Mouse (Mus musculus): ENCODE measurements at regions not wholly inside any gene's neighbourhood (a gene's known extent, or its start where the extent isn't known, plus 50 kb on each side); places are given as distances from the start of the nearest gene placed in this dataset.
A peak's percentile ranks its signal among the peaks of the same experiment; 100 is the strongest.

GRCm38 (mm10) chr4:127534411-127534810, 176.4 kb upstream of the Gjb5 start:
- no peak for DNase-seq (ENCODE audit: low read depth, low spot score)
- TF ChIP-seq MAFK (IDR thresholded peaks at IDR 0.05; ENCODE audit: insufficient read depth, low read depth, low read length) (no peak), ZC3H11A (IDR thresholded peaks at IDR 0.05; ENCODE audit: borderline replicate concordance, low read depth, low read length) (no peak), HCFC1 (IDR thresholded peaks at IDR 0.05; ENCODE audit: borderline replicate concordance, insufficient read depth, low read length) (no peak), CHD2 (IDR thresholded peaks at IDR 0.05; ENCODE audit: low read depth, low read length) (no peak), ZNF384 (IDR thresholded peaks at IDR 0.05; ENCODE audit: low read depth, low read length) (no peak)
- in situ Hi-C loops (cut with MboI; ENCODE audit: low sequenced_read_pairs in 2 of 2, unreplicated experiment in 2 of 2) = no loop called here
- Histone ChIP-seq H3K4me3 (ENCODE audit: insufficient read depth in 1 of 2, low read depth in 1 of 2, low read length in 2 of 2, poor library complexity in 1 of 2, severe bottlenecking in 1 of 2) (no peak overlapping the region), H3K9ac (ENCODE audit: insufficient read depth, low read depth, low read length, poor library complexity, severe bottlenecking) (no peak overlapping the region), H3K4me1 (ENCODE audit: control insufficient read depth in 2 of 2, insufficient read depth in 2 of 2, low read length in 2 of 2, poor library complexity in 1 of 2) (no peaks in the 10 kb centered on the region), H3K36me3 (ENCODE audit: control insufficient read depth, insufficient read depth, low read length, poor library complexity, severe bottlenecking) (no peaks in the 10 kb centered on the region), H3K27ac (ENCODE audit: insufficient read depth, low read depth, low read length, poor library complexity, severe bottlenecking) (no peak overlapping the region), H3K9me3 (ENCODE audit: control insufficient read depth, insufficient read depth, low read depth, low read length) (no peaks in the 10 kb centered on the region)

GRCm38 (mm10) chr4:127533726-127534125, 175.7 kb upstream of the Gjb5 start:
- in situ Hi-C loops (cut with MboI; ENCODE audit: low sequenced_read_pairs in 2 of 2, unreplicated experiment in 2 of 2) = no loop called here
- TF ChIP-seq HCFC1 (IDR thresholded peaks at IDR 0.05; ENCODE audit: borderline replicate concordance, insufficient read depth, low read length) = no peak

GRCm38 (mm10) chr4:127530779-127531178, 172.8 kb upstream of the Gjb5 start:
- in situ Hi-C loops (cut with MboI; ENCODE audit: low sequenced_read_pairs in 2 of 2, unreplicated experiment in 2 of 2) = no loop called here
- Histone ChIP-seq H3K9me3 (ENCODE audit: control insufficient read depth, insufficient read depth, low read depth, low read length) (no peaks in the 10 kb centered on the region), H3K36me3 (ENCODE audit: control insufficient read depth, insufficient read depth, low read length, poor library complexity, severe bottlenecking) (no peaks in the 10 kb centered on the region), H3K9ac (ENCODE audit: insufficient read depth, low read depth, low read length, poor library complexity, severe bottlenecking) (no peak overlapping the region), H3K27ac (ENCODE audit: insufficient read depth, low read depth, low read length, poor library complexity, severe bottlenecking) (no peak overlapping the region), H3K4me3 (ENCODE audit: insufficient read depth in 1 of 2, low read depth in 1 of 2, low read length in 2 of 2, poor library complexity in 1 of 2, severe bottlenecking in 1 of 2) (no peak overlapping the region), H3K4me1 (ENCODE audit: control insufficient read depth in 2 of 2, insufficient read depth in 2 of 2, low read length in 2 of 2, poor library complexity in 1 of 2) (no peaks in the 10 kb centered on the region)
- TF ChIP-seq ZNF384 (IDR thresholded peaks at IDR 0.05; ENCODE audit: low read depth, low read length) = no peak
- no peak for TF ChIP-seq HCFC1 (IDR thresholded peaks at IDR 0.05; ENCODE audit: borderline replicate concordance, insufficient read depth, low read length)
- no peak for TF ChIP-seq MAFK (IDR thresholded peaks at IDR 0.05; ENCODE audit: insufficient read depth, low read depth, low read length)
- TF ChIP-seq CHD2 (IDR thresholded peaks at IDR 0.05; ENCODE audit: low read depth, low read length) = no peak
- TF ChIP-seq ZC3H11A (IDR thresholded peaks at IDR 0.05; ENCODE audit: borderline replicate concordance, low read depth, low read length) = no peak
- DNase-seq (ENCODE audit: low read depth, low spot score) = no peak

More at GRCm38 (mm10) chr4:127533726-127534125, 175.7 kb upstream of the Gjb5 start:
- Histone ChIP-seq H3K9ac (ENCODE audit: insufficient read depth, low read depth, low read length, poor library complexity, severe bottlenecking) (no peak overlapping the region), H3K4me1 (ENCODE audit: control insufficient read depth in 2 of 2, insufficient read depth in 2 of 2, low read length in 2 of 2, poor library complexity in 1 of 2) (no peaks in the 10 kb centered on the region), H3K36me3 (ENCODE audit: control insufficient read depth, insufficient read depth, low read length, poor library complexity, severe bottlenecking) (no peaks in the 10 kb centered on the region), H3K27ac (ENCODE audit: insufficient read depth, low read depth, low read length, poor library complexity, severe bottlenecking) (no peak overlapping the region), H3K4me3 (ENCODE audit: insufficient read depth in 1 of 2, low read depth in 1 of 2, low read length in 2 of 2, poor library complexity in 1 of 2, severe bottlenecking in 1 of 2) (no peak overlapping the region), H3K9me3 (ENCODE audit: control insufficient read depth, insufficient read depth, low read depth, low read length) (no peaks in the 10 kb centered on the region)
- DNase-seq (ENCODE audit: low read depth, low spot score) = no peak

GRCm38 (mm10) chr4:127522151-127522550, 164.2 kb upstream of the Gjb5 start:
- Histone ChIP-seq H3K27ac (ENCODE audit: insufficient read depth, low read depth, low read length, poor library complexity, severe bottlenecking) (no peak overlapping the region), H3K9ac (ENCODE audit: insufficient read depth, low read depth, low read length, poor library complexity, severe bottlenecking) (no peak overlapping the region), H3K4me3 (ENCODE audit: insufficient read depth in 1 of 2, low read depth in 1 of 2, low read length in 2 of 2, poor library complexity in 1 of 2, severe bottlenecking in 1 of 2) (no peak overlapping the region), H3K36me3 (ENCODE audit: control insufficient read depth, insufficient read depth, low read length, poor library complexity, severe bottlenecking) (no peaks in the 10 kb centered on the region), H3K9me3 (ENCODE audit: control insufficient read depth, insufficient read depth, low read depth, low read length) (no peaks in the 10 kb centered on the region), H3K4me1 (ENCODE audit: control insufficient read depth in 2 of 2, insufficient read depth in 2 of 2, low read length in 2 of 2, poor library complexity in 1 of 2) (no peaks in the 10 kb centered on the region)
- in situ Hi-C loops (cut with MboI; ENCODE audit: low sequenced_read_pairs in 2 of 2, unreplicated experiment in 2 of 2) = no loop called here
- TF ChIP-seq MAFK (IDR thresholded peaks at IDR 0.05; ENCODE audit: insufficient read depth, low read depth, low read length) = no peak
- TF ChIP-seq ZC3H11A (IDR thresholded peaks at IDR 0.05; ENCODE audit: borderline replicate concordance, low read depth, low read length) = no peak
- TF ChIP-seq HCFC1 (IDR thresholded peaks at IDR 0.05; ENCODE audit: borderline replicate concordance, insufficient read depth, low read length) = no peak
- TF ChIP-seq ZNF384 (IDR thresholded peaks at IDR 0.05; ENCODE audit: low read depth, low read length) = no peak
- TF ChIP-seq CHD2 (IDR thresholded peaks at IDR 0.05; ENCODE audit: low read depth, low read length) = no peak
- no peak for DNase-seq (ENCODE audit: low read depth, low spot score)

- no peaks in the 10 kb centered on the region for H3K9me3 ChIP-seq (ENCODE audit: control insufficient read depth, insufficient read depth, low read depth, low read length)
- H3K9ac ChIP-seq (ENCODE audit: insufficient read depth, low read depth, low read length, poor library complexity, severe bottlenecking) = no peak overlapping the region
- no peak overlapping the region for H3K27ac ChIP-seq (ENCODE audit: insufficient read depth, low read depth, low read length, poor library complexity, severe bottlenecking)
- no peaks in the 10 kb centered on the region for H3K36me3 ChIP-seq (ENCODE audit: control insufficient read depth, insufficient read depth, low read length, poor library complexity, severe bottlenecking)
- DNase-seq (ENCODE audit: low read depth, low spot score) = peak; percentile 20
- in situ Hi-C loops (cut with MboI; ENCODE audit: low sequenced_read_pairs in 2 of 2, unreplicated experiment in 2 of 2) = no loop called here
- TF ChIP-seq ZC3H11A (IDR thresholded peaks at IDR 0.05; ENCODE audit: borderline replicate concordance, low read depth, low read length) = no peak
- no peak for TF ChIP-seq HCFC1 (IDR thresholded peaks at IDR 0.05; ENCODE audit: borderline replicate concordance, insufficient read depth, low read length)
- no peak for TF ChIP-seq MAFK (IDR thresholded peaks at IDR 0.05; ENCODE audit: insufficient read depth, low read depth, low read length)
- no peak for TF ChIP-seq CHD2 (IDR thresholded peaks at IDR 0.05; ENCODE audit: low read depth, low read length)
- TF ChIP-seq ZNF384 (IDR thresholded peaks at IDR 0.05; ENCODE audit: low read depth, low read length) = no peak
- H3K4me3 ChIP-seq (ENCODE audit: insufficient read depth in 1 of 2, low read depth in 1 of 2, low read length in 2 of 2, poor library complexity in 1 of 2, severe bottlenecking in 1 of 2) = no peak overlapping the region
- H3K4me1 ChIP-seq (ENCODE audit: control insufficient read depth in 2 of 2, insufficient read depth in 2 of 2, low read length in 2 of 2, poor library complexity in 1 of 2) = no peaks in the 10 kb centered on the region
Observed at GRCm38 (mm10) chr4:127517978-127518377, 160.0 kb upstream of the Gjb5 start.
